Mouse (Mus musculus) lung, embryonic 14.5 days (tissue): ENCODE measurements around the gene March4. TPM values are rescaled to one million over a fixed set of nuclear protein-coding genes. Genes with fewer than 3 reads are reported as not detected.

ENCODE experiments used
- ATAC-seq: fragments of 200-750 bp; cut with Nextera tagmentation; 2 replicates; pipeline ENCODE4 v1.8.0; 2017; ENCODE audit warnings: mild to moderate bottlenecking, moderate TSS enrichment, moderate library complexity; ENCODE audit not compliant: insufficient read depth
- DNase-seq: peaks from one replicate; pipeline ENCODE4 v3.0.0-alpha.2; 2015
- H3K27ac ChIP-seq: fragments of 300-500 bp; sonication (generic); 2 replicates; pipeline ENCODE4 v1.5.1; 2014; ENCODE audit warnings: low read depth, mild to moderate bottlenecking, moderate library complexity
- H3K27me3 ChIP-seq: fragments of 300-500 bp; sonication (generic); 2 replicates; pipeline ENCODE4 v1.6.1; 2014; ENCODE audit warnings: low read length, control low read depth; ENCODE audit not compliant: insufficient read depth
- H3K36me3 ChIP-seq: fragments of 300-500 bp; sonication (generic); 2 replicates; pipeline ENCODE4 v1.6.1; 2014; ENCODE audit warnings: control low read depth; ENCODE audit not compliant: insufficient read depth
- H3K4me1 ChIP-seq: fragments of 300-500 bp; sonication (generic); 2 replicates; pipeline ENCODE4 v1.6.1; 2014; ENCODE audit warnings: antibody characterized with exemption, control low read depth; ENCODE audit not compliant: insufficient read depth
- H3K4me2 ChIP-seq: fragments of 300-500 bp; sonication (generic); 2 replicates; pipeline ENCODE4 v1.6.1; 2014; ENCODE audit warnings: mild to moderate bottlenecking
- H3K4me3 ChIP-seq: fragments of 300-500 bp; sonication (generic); 2 replicates; pipeline ENCODE4 v1.5.1; 2014; ENCODE audit warnings: low read depth, low read length
- H3K9ac ChIP-seq: fragments of 300-500 bp; sonication (generic); 2 replicates; pipeline ENCODE4 v1.6.1; 2014
- H3K9me3 ChIP-seq: fragments of 300-500 bp; sonication (generic); 2 replicates; pipeline ENCODE4 v1.6.1; 2016; ENCODE audit warnings: low read depth, low read length, control low read depth
- CTCF ChIP-seq: IDR thresholded peaks from 2 replicates; pipeline ENCODE4 v1.5.1; 2016; ENCODE audit warnings: antibody characterized with exemption, low read depth
- WGBS: fragments of 180-500 bp; shearing (Covaris S2); extraction: QIAGEN DNeasy Blood & Tissue Kit; methylation state at CpG from one replicate; pipeline ENCODE4 v1.1.7; 2014; 5-methylcytosine and 5-hydroxymethylcytosine counted together
- polyA plus RNA-seq: library from polyadenylated mRNA; unstranded; fragments of >200 nt; fragmentation: Nextera tagmentation; extraction: Ambion mirVana; gene quantifications from 2 replicates; pipeline ENCODE4 v1.2.1, GENCODE M21; 2014

Gene March4
- polyA plus RNA-seq, 1 experiment from 2014 or later: not detected

- TF ChIP-seq CTCF: no peak
- ATAC-seq (no peak), DNase-seq (no peak)
- peaks cover 14% of the 10 kb centered on the region for H3K27me3 ChIP-seq
- 72% methylated on average over 8 of the region's 8 CpGs for WGBS
- no peak overlapping the region for H3K9ac ChIP-seq
- H3K9me3 ChIP-seq: no peaks in the 10 kb centered on the region
- H3K4me2 ChIP-seq: no peak overlapping the region
- H3K36me3 ChIP-seq: no peaks in the 10 kb centered on the region
- H3K4me3 ChIP-seq: no peak overlapping the region
- no peaks in the 10 kb centered on the region for H3K4me1 ChIP-seq
- H3K27ac ChIP-seq: no peak overlapping the region
These were observed 6.1 kb downstream of the March4 start for GRCm38 (mm10) chr1:72530516-72531196.

- Histone ChIP-seq H3K9me3 (no peaks in the 10 kb centered on the region), H3K36me3 (no peaks in the 10 kb centered on the region), H3K9ac (no peak overlapping the region), H3K4me1 (no peaks in the 10 kb centered on the region), H3K27ac (no peak overlapping the region), H3K4me2 (no peak overlapping the region), H3K4me3 (no peak overlapping the region), H3K27me3 (no peaks in the 10 kb centered on the region)
- TF ChIP-seq CTCF: no peak
- ATAC-seq (no peak), DNase-seq (no peak)
- WGBS: 76% methylated on average over 4 of the region's 4 CpGs
These were observed 7.5 kb downstream of the March4 start for GRCm38 (mm10) chr1:72529192-72529591.

- 35% methylated on average over 6 of the region's 6 CpGs for WGBS
- Histone ChIP-seq H3K4me3 (no peak overlapping the region), H3K27me3 (no peaks in the 10 kb centered on the region), H3K9me3 (no peaks in the 10 kb centered on the region), H3K27ac (no peak overlapping the region), H3K4me2 (no peak overlapping the region), H3K4me1 (no peaks in the 10 kb centered on the region), H3K9ac (no peak overlapping the region), H3K36me3 (no peaks in the 10 kb centered on the region)
- ATAC-seq: no peak; the same call in 1 of the 2 replicates
- no peak for TF ChIP-seq CTCF
- peak; percentile 50 for DNase-seq
These were observed 13.1 kb downstream of the March4 start for GRCm38 (mm10) chr1:72523601-72524000.

DNA sequence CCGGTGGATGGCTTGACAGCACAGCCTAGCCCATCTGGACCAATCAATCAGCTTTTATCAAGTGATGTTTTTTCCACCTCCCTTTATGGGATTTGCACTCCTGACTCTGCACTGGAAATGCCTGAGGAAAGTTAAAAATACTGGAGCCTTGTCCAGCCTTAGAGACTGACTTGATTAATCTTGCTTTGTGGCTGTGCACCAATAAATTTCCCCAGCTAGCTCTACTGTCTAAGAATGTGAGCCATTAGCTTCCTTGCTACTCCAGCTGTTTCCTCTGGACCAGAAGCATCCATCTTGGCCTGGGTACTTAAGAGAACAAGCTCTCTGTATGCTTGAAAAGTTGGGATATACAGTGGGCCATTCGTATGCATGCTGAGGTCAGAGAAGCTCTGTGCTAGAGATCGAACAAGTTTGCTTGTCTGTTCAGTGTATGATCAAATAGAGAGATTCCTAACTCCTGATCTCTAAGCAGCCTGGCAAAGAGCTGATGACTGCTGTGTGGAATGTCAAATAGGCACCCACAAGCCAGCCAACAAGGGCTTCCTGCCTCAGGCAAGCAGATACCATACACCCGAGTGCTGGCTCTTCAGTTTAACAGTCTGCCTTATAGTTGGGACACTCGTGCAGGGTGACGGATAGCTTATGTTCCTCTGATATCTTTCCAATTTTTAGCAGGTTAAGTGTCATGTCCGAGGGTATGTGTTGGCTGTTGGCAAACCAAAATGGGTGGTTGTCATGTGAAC, 25.8 kb downstream of the March4 start:
- DNase-seq (no peak), ATAC-seq (no peak)
- Histone ChIP-seq H3K9me3 (no peaks in the 10 kb centered on the region), H3K36me3 (no peaks in the 10 kb centered on the region), H3K27me3 (no peaks in the 10 kb centered on the region), H3K4me1 (no peaks in the 10 kb centered on the region), H3K9ac (no peak overlapping the region), H3K4me3 (no peak overlapping the region), H3K4me2 (no peak overlapping the region), H3K27ac (no peak overlapping the region)
- WGBS: 60% methylated on average over 7 of the region's 7 CpGs
- no peak for TF ChIP-seq CTCF

GRCm38 (mm10) chr1:72509551-72509950, 27.2 kb downstream of the March4 start:
- no peak for ATAC-seq

GRCm38 (mm10) chr1:72507670-72508069, 29.1 kb downstream of the March4 start:
- no peaks in the 10 kb centered on the region for H3K27me3 ChIP-seq
- no peak overlapping the region for H3K4me2 ChIP-seq
- no peaks in the 10 kb centered on the region for H3K9me3 ChIP-seq
- TF ChIP-seq CTCF: no peak
- no peak overlapping the region for H3K4me3 ChIP-seq
- H3K36me3 ChIP-seq: no peaks in the 10 kb centered on the region
- ATAC-seq (no peak), DNase-seq (no peak)
- H3K9ac ChIP-seq: no peak overlapping the region
- H3K27ac ChIP-seq: no peak overlapping the region
- WGBS: 60% methylated on average over 2 of the region's 2 CpGs
- no peaks in the 10 kb centered on the region for H3K4me1 ChIP-seq

More at GRCm38 (mm10) chr1:72509551-72509950, 27.2 kb downstream of the March4 start:
- Histone ChIP-seq H3K9ac (no peak overlapping the region), H3K36me3 (no peaks in the 10 kb centered on the region), H3K4me3 (no peak overlapping the region), H3K27ac (no peak overlapping the region), H3K9me3 (no peaks in the 10 kb centered on the region), H3K27me3 (no peaks in the 10 kb centered on the region), H3K4me1 (no peaks in the 10 kb centered on the region), H3K4me2 (no peak overlapping the region)
- TF ChIP-seq CTCF: no peak
- DNase-seq: no peak
- WGBS: 80% methylated on average over 4 of the region's 4 CpGs

GRCm38 (mm10) chr1:72506202-72506601, 30.5 kb downstream of the March4 start:
- 50% methylated on average over 10 of the region's 10 CpGs for WGBS
- no peak overlapping the region for H3K4me2 ChIP-seq
- no peak overlapping the region for H3K27ac ChIP-seq
- TF ChIP-seq CTCF: no peak
- no peaks in the 10 kb centered on the region for H3K4me1 ChIP-seq
- no peak overlapping the region for H3K9ac ChIP-seq
- no peaks in the 10 kb centered on the region for H3K36me3 ChIP-seq
- H3K4me3 ChIP-seq: no peak overlapping the region
- DNase-seq (no peak), ATAC-seq (no peak)
- no peaks in the 10 kb centered on the region for H3K27me3 ChIP-seq
- H3K9me3 ChIP-seq: no peaks in the 10 kb centered on the region
